Mouse (Mus musculus) small intestine, adult 2 months (tissue): Measurements from ENCODE around the gene Wfdc15a.

ENCODE experiments used
- CTCF ChIP-seq: fragments of 200-500 bp; IDR thresholded peaks from 2 replicates; pipeline ENCODE4 v1.5.1; 2012; ENCODE audit warnings: low read depth, mild to moderate bottlenecking, control low read depth, inconsistent platforms, low read length, moderate library complexity, mixed read lengths; ENCODE audit not compliant: insufficient replicate concordance, insufficient read length; ENCODE audit errors: extremely low read depth
- POLR2A ChIP-seq: fragments of 200-500 bp; IDR thresholded peaks from 2 replicates; pipeline ENCODE4 v1.6.1; 2012; ENCODE audit warnings: low read depth, mild to moderate bottlenecking, control low read depth, inconsistent platforms, low read length, moderate library complexity

DNA sequence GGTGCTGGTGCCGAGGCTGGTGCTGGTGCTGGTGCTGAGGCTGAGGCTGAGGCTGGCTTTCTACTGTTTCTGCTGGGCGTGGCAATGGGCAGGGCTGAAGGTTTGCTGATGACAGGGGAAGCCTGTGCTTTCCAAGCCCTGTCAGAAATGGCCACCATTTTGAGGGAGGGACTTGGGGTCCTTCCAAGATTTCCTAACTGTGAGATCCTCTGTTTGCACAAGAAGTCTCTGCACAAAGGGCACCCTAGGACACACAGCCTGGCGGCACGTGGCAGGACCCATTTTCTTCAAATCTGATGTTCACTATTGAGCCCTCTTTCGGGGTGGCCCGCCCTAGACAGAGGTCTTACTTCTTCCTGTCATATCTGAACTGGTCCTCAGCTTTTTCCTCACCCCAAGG is 9.4 kb downstream of the Wfdc15a start, which contains the start of gene Wfdc12:
- TF ChIP-seq CTCF (no peak), POLR2A (no peak)
